Mouse (Mus musculus) myocyte (in vitro differentiated cells): ENCODE data around the gene Gm44973.

Experiments
- E2F4 ChIP-seq: IDR thresholded peaks from one replicate; pipeline ENCODE4 v1.6.1; 2011; ENCODE audit warnings: mild to moderate bottlenecking, control low read depth, moderate library complexity; ENCODE audit not compliant: insufficient read depth
- MYOD1 ChIP-seq, 3 experiments: IDR thresholded peaks; one replicate each; pipeline ENCODE4 v1.6.1; 2011; ENCODE audit warnings: control low read depth in 2 of 3, low read depth in 2 of 3, mild to moderate bottlenecking in 2 of 3, moderate library complexity in 1 of 3; ENCODE audit not compliant: insufficient read length in 2 of 3, control insufficient read depth in 1 of 3
- MYOG ChIP-seq, 3 experiments: IDR thresholded peaks; one replicate each; pipeline ENCODE4 v1.6.1; 2011; ENCODE audit warnings: control low read depth in 2 of 3, low read depth in 2 of 3, mild to moderate bottlenecking in 2 of 3; ENCODE audit not compliant: insufficient read length in 2 of 3, control insufficient read depth in 1 of 3, insufficient read depth in 1 of 3
- POLR2A ChIP-seq: IDR thresholded peaks from one replicate; pipeline ENCODE4 v1.6.1; 2011; ENCODE audit warnings: low read depth, mild to moderate bottlenecking, control low read depth, moderate library complexity; ENCODE audit not compliant: insufficient read length
- POLR2AphosphoS2 ChIP-seq: IDR thresholded peaks from one replicate; pipeline ENCODE4 v1.6.1; 2011; ENCODE audit warnings: low read depth, control low read depth; ENCODE audit not compliant: insufficient read length
- REST ChIP-seq: IDR thresholded peaks from one replicate; pipeline ENCODE4 v1.6.1; 2011; ENCODE audit warnings: mild to moderate bottlenecking, control low read depth, moderate library complexity; ENCODE audit not compliant: insufficient read depth, insufficient read length

DNA sequence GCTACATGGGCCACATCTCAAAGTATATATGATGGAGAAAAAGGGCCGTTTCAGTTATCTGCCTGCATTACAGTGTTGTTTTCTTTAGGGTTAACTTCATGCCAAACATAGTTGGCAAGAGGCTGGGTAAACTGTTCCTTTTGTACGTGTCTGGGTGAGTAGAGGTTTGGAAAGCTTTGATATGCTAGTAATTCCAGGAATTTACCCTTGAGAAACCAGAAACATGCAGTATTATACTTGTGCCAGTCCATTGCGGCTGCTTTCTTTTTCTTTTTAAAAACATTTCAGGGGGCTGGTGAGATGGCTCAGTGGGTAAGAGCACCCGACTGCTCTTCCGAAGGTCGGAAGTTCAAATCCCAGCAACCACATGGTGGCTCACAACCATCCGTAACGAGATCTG is 18.4 kb upstream of the Gm44973 start:
- no peak for TF ChIP-seq E2F4
- no peak for TF ChIP-seq POLR2A
- TF ChIP-seq POLR2AphosphoS2: no peak
- no peak for TF ChIP-seq REST
- no peak for TF ChIP-seq MYOD1 (IDR thresholded peaks at IDR 0.05; ENCODE audit: control insufficient read depth in 1 of 3, insufficient read length in 2 of 3, low read depth in 2 of 3)
- TF ChIP-seq MYOG (IDR thresholded peaks at IDR 0.05; ENCODE audit: control insufficient read depth in 1 of 3, insufficient read depth in 1 of 3, insufficient read length in 2 of 3, low read depth in 2 of 3): no peak
